Mouse (Mus musculus) layer of hippocampus, adult 8-10 months (tissue): ENCODE results near the gene Cyp24a1. TPM values are rescaled to one million over a fixed set of nuclear protein-coding genes. Genes with fewer than 3 reads are reported as not detected.
A peak's percentile ranks its signal among the peaks of the same experiment; 100 is the strongest.

Experiments used
- DNase-seq, 2 experiments: peaks; one replicate each; pipeline ENCODE4 v3.0.0; 2022; ENCODE audit warnings: low spot score in 2 of 2
- total RNA-seq, 4 experiments: library from RNA; stranded (reverse); gene quantifications; 2 replicates each; pipeline ENCODE4 v1.2.4; 2022

Gene Cyp24a1
- total RNA-seq = under 1 TPM in 1 of 4 experiments, not detected in 3; 0.11 TPM

GRCm38 (mm10) chr2:170497091-170497566 lies at the start of gene Cyp24a1:
Gene Cyp24a1, minus strand, starts transcription at chr2:170497145.
- DNase-seq = no peak

- DNase-seq = no peak
These were observed 48.8 kb upstream of the Cyp24a1 start for GRCm38 (mm10) chr2:170545745-170546144.

- DNase-seq = no peak
These were observed 48.0 kb upstream of the Cyp24a1 start for GRCm38 (mm10) chr2:170544950-170545349.

GRCm38 (mm10) chr2:170544159-170544558 lies 47.2 kb upstream of the Cyp24a1 start:
- DNase-seq = no peak

- DNase-seq = no peak
These were observed 46.7 kb upstream of the Cyp24a1 start for GRCm38 (mm10) chr2:170543625-170544024.

GRCm38 (mm10) chr2:170539211-170539610 lies 42.3 kb upstream of the Cyp24a1 start:
- peak; percentile 33 to 43 for DNase-seq

- DNase-seq = no peak
These were observed 38.9 kb upstream of the Cyp24a1 start for GRCm38 (mm10) chr2:170535841-170536240.

GRCm38 (mm10) chr2:170534803-170535174 lies 37.8 kb upstream of the Cyp24a1 start:
- no peak for DNase-seq

- no peak for DNase-seq
These were observed 37.3 kb upstream of the Cyp24a1 start for GRCm38 (mm10) chr2:170534116-170534802.

GRCm38 (mm10) chr2:170530256-170530655 lies 33.3 kb upstream of the Cyp24a1 start:
- no peak for DNase-seq

- DNase-seq = no peak
These were observed 32.8 kb upstream of the Cyp24a1 start for GRCm38 (mm10) chr2:170529766-170530165.

- DNase-seq = no peak
These were observed 31.1 kb upstream of the Cyp24a1 start for GRCm38 (mm10) chr2:170528061-170528460.

GRCm38 (mm10) chr2:170526513-170526912 lies 29.6 kb upstream of the Cyp24a1 start:
- no peak for DNase-seq

GRCm38 (mm10) chr2:170520321-170520971 lies 23.5 kb upstream of the Cyp24a1 start:
- peak in 1 of 2 experiments; percentile 40 for DNase-seq

- no peak for DNase-seq
These were observed 16.8 kb upstream of the Cyp24a1 start for GRCm38 (mm10) chr2:170513756-170514155.

GRCm38 (mm10) chr2:170511073-170511891 lies 14.3 kb upstream of the Cyp24a1 start:
- DNase-seq = peak; percentile 80 to 95

GRCm38 (mm10) chr2:170508821-170509220 lies 11.9 kb upstream of the Cyp24a1 start:
- peak; percentile 89 to 97 for DNase-seq

GRCm38 (mm10) chr2:170507734-170508133 lies 10.8 kb upstream of the Cyp24a1 start:
- DNase-seq = peak; percentile 69 to 92

- no peak for DNase-seq
These were observed 7.0 kb upstream of the Cyp24a1 start for GRCm38 (mm10) chr2:170503983-170504382.

- DNase-seq = no peak
These were observed 6.4 kb upstream of the Cyp24a1 start for GRCm38 (mm10) chr2:170503343-170503742.

- no peak for DNase-seq
These were observed 1.1 kb upstream of the Cyp24a1 start for GRCm38 (mm10) chr2:170498011-170498410.
